In the genomic region with DNA sequence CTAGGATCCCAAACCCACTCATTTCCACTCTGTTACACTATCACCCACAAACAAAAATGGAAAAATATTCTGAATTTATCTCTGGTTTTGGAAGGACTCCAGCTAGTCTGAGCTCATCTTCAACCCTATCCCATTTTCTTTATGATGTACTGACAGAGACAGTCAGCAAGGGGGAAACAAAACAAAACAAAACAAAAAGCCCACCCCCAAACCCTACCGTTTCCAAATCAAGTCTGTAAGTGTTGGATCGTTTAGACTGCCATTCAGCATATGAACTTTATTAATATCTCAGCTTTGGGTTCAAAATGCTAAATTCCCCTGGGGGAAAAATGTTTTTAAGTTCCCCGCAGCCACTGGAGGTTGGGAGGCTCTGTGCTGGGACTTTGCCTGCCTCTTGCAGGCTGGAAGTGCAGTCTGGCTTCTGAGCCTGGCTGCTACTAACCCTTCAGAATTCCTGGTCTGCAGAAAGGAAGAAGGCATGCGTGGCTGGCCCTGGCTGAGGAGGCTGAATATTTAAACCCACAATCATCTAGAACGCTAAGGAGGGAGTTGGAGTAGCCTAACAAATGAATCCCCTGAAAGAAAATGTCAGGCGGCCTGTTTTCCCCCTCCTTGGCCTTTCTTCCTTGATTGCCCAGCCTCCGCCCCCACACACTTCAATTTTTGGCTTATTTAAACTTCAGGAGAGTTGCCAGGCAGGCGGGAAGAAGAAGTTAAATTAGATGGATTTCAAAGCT, we compare ENCODE assay signal across 13 mouse cellular contexts.
DNase-seq lines count a peak whose midpoint lies in the region; ATAC-seq and TF ChIP-seq lines count a peak whose summit lies in the region.
"Had no signal": no experiment of that assay in that cellular context is flagged by ENCODE, and none has a peak within 500 bp of the region (broad histone marks: within the 10 kb centered on the region; RNA-seq: fewer than 3 reads in every experiment).

No protein-coding gene starts in this region.

- H3K4me2 ChIP-seq in heart, embryonic 11.5 days = no peak overlapping the region
- H3K4me2 ChIP-seq in lung, embryonic 16.5 days (ENCODE audit: low read depth, low read length) = no peak overlapping the region
- no peak overlapping the region for H3K4me2 ChIP-seq in forebrain, embryonic 13.5 days
- H3K4me2 ChIP-seq in stomach, postnatal 0 days (replicated peaks; ENCODE audit: low read depth) = no peak overlapping the region
- H3K4me2 ChIP-seq: neural tube, embryonic 15.5 days had no signal

- H3K27ac ChIP-seq in heart, embryonic 10.5 days = peak overlapping the region; percentile 59
- H3K27ac ChIP-seq in heart, embryonic 11.5 days (ENCODE audit: low read depth, low read length) = no peak overlapping the region
- H3K27ac ChIP-seq in lung, embryonic 16.5 days (ENCODE audit: low read length) = peak overlapping the region; percentile 65
- H3K27ac ChIP-seq in forebrain, embryonic 13.5 days = peak overlapping the region; percentile 26; the same call in 1 of the 2 replicates
- peak overlapping the region; percentile 49; the same call in 1 of the 2 replicates for H3K27ac ChIP-seq in stomach, postnatal 0 days (replicated peaks)
- H3K27ac ChIP-seq: neural tube, embryonic 15.5 days had no signal

- ATAC-seq in heart, embryonic 11.5 days (replicated peaks; ENCODE audit: insufficient number of reproducible peaks, low FRiP score, low TSS enrichment) = no peak
- peak; percentile 72; the same call in 1 of the 2 replicates for ATAC-seq in lung, embryonic 16.5 days (ENCODE audit: low read depth)
- no peak; the same call in 1 of the 2 replicates for ATAC-seq in forebrain, embryonic 13.5 days
- ATAC-seq in stomach, postnatal 0 days (ENCODE audit: low FRiP score, low TSS enrichment) = no peak

- H3K27me3 ChIP-seq in heart, embryonic 10.5 days (ENCODE audit: insufficient read depth, poor library complexity, severe bottlenecking) = peaks cover 3% of the 10 kb centered on the region; the same call in 1 of the 2 replicates
- H3K27me3 ChIP-seq in heart, embryonic 11.5 days (ENCODE audit: control insufficient read depth, insufficient read depth, low read length) = 0 out of 2 replicates have a peak, but pooled peaks cover 3% of the 10 kb centered on the region
- no peaks in the 10 kb centered on the region for H3K27me3 ChIP-seq in lung, embryonic 16.5 days (ENCODE audit: control insufficient read depth, insufficient read depth, low read depth, low read length)
- 0 out of 2 replicates have a peak, but pooled peaks cover 2% of the 10 kb centered on the region for H3K27me3 ChIP-seq in forebrain, embryonic 13.5 days
- no peaks in the 10 kb centered on the region for H3K27me3 ChIP-seq in stomach, postnatal 0 days (ENCODE audit: control insufficient read depth, insufficient read depth, low read length)
- H3K27me3 ChIP-seq: neural tube, embryonic 15.5 days had no signal

- no peak for TF ChIP-seq CTCF in stomach, postnatal 0 days (IDR thresholded peaks at IDR 0.05; ENCODE audit: low read depth)

- no peak overlapping the region for H3K9ac ChIP-seq in heart, embryonic 11.5 days (ENCODE audit: low read depth, low read length)
- no peak overlapping the region; the same call in none of the 2 replicates for H3K9ac ChIP-seq in lung, embryonic 16.5 days (ENCODE audit: low read length)
- H3K9ac ChIP-seq in forebrain, embryonic 13.5 days = no peak overlapping the region
- H3K9ac ChIP-seq in stomach, postnatal 0 days (ENCODE audit: low read length) = no peak overlapping the region; the same call in 1 of the 2 replicates
- H3K9ac ChIP-seq: neural tube, embryonic 15.5 days had no signal

- H3K4me1 ChIP-seq in heart, embryonic 10.5 days = peaks cover 16% of the 10 kb centered on the region
- H3K4me1 ChIP-seq in heart, embryonic 11.5 days (ENCODE audit: control insufficient read depth, insufficient read depth, low read length) = peaks cover 12% of the 10 kb centered on the region
- peaks cover 18% of the 10 kb centered on the region for H3K4me1 ChIP-seq in lung, embryonic 16.5 days (replicated peaks; ENCODE audit: control insufficient read depth, insufficient read depth, low read length)
- peaks cover 25% of the 10 kb centered on the region for H3K4me1 ChIP-seq in forebrain, embryonic 13.5 days
- H3K4me1 ChIP-seq in stomach, postnatal 0 days (replicated peaks; ENCODE audit: control insufficient read depth, insufficient read depth) = 0 out of 2 replicates have a peak, but pooled peaks cover 8% of the 10 kb centered on the region
- H3K4me1 ChIP-seq: neural tube, embryonic 15.5 days had no signal

- no peak for DNase-seq in heart, embryonic 10.5 days (ENCODE audit: low spot score)
- no peak for DNase-seq in lung, postnatal 25 days (ENCODE audit: low spot score)
- no peak for DNase-seq in stomach, postnatal 0 days (ENCODE audit: low spot score)
- DNase-seq in right cerebral cortex, postnatal 25 days = no peak
- no peak for DNase-seq in right cerebral cortex, postnatal 14 days
- DNase-seq: cerebellum, adult 11 months; gastrocnemius, postnatal 10 days; lung, adult 2 months; midbrain, embryonic 14.5 days had no signal

- H3K4me3 ChIP-seq in heart, embryonic 10.5 days = no peak overlapping the region
- H3K4me3 ChIP-seq in heart, embryonic 11.5 days (ENCODE audit: low read depth, low read length) = no peak overlapping the region
- no peak overlapping the region for H3K4me3 ChIP-seq in lung, embryonic 16.5 days (ENCODE audit: low read length)
- H3K4me3 ChIP-seq in forebrain, embryonic 13.5 days = no peak overlapping the region
- H3K4me3 ChIP-seq in stomach, postnatal 0 days (ENCODE audit: low read depth, low read length) = no peak overlapping the region
- H3K4me3 ChIP-seq: neural tube, embryonic 15.5 days had no signal

- 55% methylated on average over 8 of the region's 8 CpGs for WGBS in heart, embryonic 10.5 days
- 58% methylated on average over 8 of the region's 8 CpGs for WGBS in heart, embryonic 11.5 days (ENCODE audit: insufficient replicate concordance)
- 29% methylated on average over 8 of the region's 8 CpGs for WGBS in lung, embryonic 16.5 days
- WGBS in forebrain, embryonic 13.5 days = 37% methylated on average over 8 of the region's 8 CpGs
- 44% methylated on average over 8 of the region's 8 CpGs for WGBS in stomach, postnatal 0 days

- no peak for TF ChIP-seq EP300 in stomach, postnatal 0 days (optimal IDR thresholded peaks at IDR 0.05)

- H3K9me3 ChIP-seq in heart, embryonic 10.5 days = no peaks in the 10 kb centered on the region
- no peaks in the 10 kb centered on the region for H3K9me3 ChIP-seq in heart, embryonic 11.5 days (replicated peaks; ENCODE audit: control insufficient read depth, low read length)
- no peaks in the 10 kb centered on the region for H3K9me3 ChIP-seq in lung, embryonic 16.5 days (ENCODE audit: control insufficient read depth, low read length)
- no peaks in the 10 kb centered on the region for H3K9me3 ChIP-seq in forebrain, embryonic 13.5 days (replicated peaks)
- no peaks in the 10 kb centered on the region for H3K9me3 ChIP-seq in stomach, postnatal 0 days (ENCODE audit: control insufficient read depth, low read length)
- H3K9me3 ChIP-seq: neural tube, embryonic 15.5 days had no signal

- H3K36me3 ChIP-seq in heart, embryonic 10.5 days = no peaks in the 10 kb centered on the region
- H3K36me3 ChIP-seq in heart, embryonic 11.5 days (ENCODE audit: control insufficient read depth, insufficient read depth, low read length) = no peaks in the 10 kb centered on the region
- H3K36me3 ChIP-seq in lung, embryonic 16.5 days (ENCODE audit: control insufficient read depth, insufficient read depth, low read length) = no peaks in the 10 kb centered on the region
- H3K36me3 ChIP-seq in forebrain, embryonic 13.5 days (ENCODE audit: poor library complexity, severe bottlenecking) = no peaks in the 10 kb centered on the region
- no peaks in the 10 kb centered on the region for H3K36me3 ChIP-seq in stomach, postnatal 0 days (ENCODE audit: control insufficient read depth, insufficient read depth, low read length)
- H3K36me3 ChIP-seq: neural tube, embryonic 15.5 days had no signal
